Mouse (Mus musculus) liver, adult 2 months (tissue): ENCODE results near the gene H2-Q7.
"Not testable (repeated sequence)": the region's sequence is repeated elsewhere in the genome, so short reads cannot be mapped to it uniquely, and the experiment has no call there.

Experiments
- CTCF ChIP-seq: fragments of 200-500 bp; IDR thresholded peaks from 2 replicates; pipeline ENCODE4 v1.5.1; 2011; ENCODE audit warnings: low read depth, low read length, control low read depth
- POLR2A ChIP-seq: fragments of 200-500 bp; IDR thresholded peaks from 2 replicates; pipeline ENCODE4 v1.6.1; 2011; ENCODE audit warnings: low read length, control low read depth; ENCODE audit not compliant: insufficient read depth; ENCODE audit errors: extremely low read depth

DNA sequence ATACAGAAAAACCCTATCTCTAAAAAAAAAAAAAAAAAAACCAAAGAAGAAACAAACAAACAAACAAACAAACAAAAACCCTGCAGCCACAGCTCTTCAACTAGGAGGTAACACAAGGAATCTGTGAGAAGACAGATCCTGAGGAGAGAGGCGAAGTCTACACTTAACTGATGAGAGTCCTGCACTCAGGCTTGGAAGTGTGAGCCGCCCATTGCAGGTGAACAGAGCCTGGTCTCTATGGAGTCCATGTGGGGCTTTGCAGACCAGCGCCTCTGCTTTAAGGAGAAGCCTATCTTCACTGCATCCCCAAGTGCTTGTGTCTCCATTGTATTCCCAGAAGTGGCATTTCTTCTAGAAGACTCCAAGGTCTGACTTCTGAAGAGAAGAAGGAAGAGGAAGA lies 14.8 kb upstream of the H2-Q7 start:
- TF ChIP-seq CTCF, POLR2A: not testable (repeated sequence)
